Mouse (Mus musculus) ES-CJ7 (cell line): ENCODE results near the gene Gtsf1l.

Source experiments
- DNase-seq: peaks from one replicate; pipeline ENCODE4 v3.0.0; 2011; ENCODE audit warnings: low read depth, low spot score

Gtsf1l gene

DNA sequence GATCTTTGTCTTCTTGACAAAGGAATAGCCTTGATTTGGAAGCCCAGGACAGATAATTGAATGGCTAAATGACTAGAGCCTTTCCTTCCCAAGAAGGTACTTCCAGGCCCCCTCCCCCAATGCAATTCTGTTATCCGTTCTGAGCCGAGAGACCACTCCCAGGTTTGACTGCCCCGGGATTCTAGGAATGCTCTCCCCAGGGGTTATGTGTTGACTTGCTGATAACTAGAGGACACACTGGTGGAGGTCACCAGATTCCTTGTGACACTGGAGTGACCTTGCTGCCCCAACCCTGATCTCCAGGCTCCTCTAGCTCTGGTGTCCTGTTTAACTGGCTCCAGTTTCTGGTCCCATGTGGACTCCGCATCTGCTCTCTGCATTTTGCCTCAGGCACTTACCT lies 35.6 kb downstream of the Gtsf1l start:
- peak; percentile 98 for DNase-seq

DNA sequence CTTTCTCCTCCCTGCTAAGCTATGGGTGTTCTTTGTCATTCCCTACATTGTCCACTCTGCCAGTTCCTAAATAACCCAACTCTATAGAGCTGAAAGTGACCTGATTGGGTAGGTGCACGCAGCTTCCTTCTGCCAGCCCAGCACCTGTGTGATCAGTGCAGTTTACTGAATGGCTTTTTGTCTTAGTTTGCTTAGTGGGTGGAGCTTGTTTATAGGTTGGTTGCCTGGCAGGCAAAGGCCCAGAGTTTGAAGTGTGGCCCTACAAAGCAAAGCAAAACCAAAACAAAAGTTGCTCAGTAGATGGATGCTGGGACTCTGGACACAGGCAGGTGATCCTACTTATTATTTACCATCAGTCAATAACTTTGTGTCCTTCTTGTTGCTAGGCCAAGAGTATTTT lies 36.0 kb downstream of the Gtsf1l start:
- DNase-seq: peak; percentile 93

DNA sequence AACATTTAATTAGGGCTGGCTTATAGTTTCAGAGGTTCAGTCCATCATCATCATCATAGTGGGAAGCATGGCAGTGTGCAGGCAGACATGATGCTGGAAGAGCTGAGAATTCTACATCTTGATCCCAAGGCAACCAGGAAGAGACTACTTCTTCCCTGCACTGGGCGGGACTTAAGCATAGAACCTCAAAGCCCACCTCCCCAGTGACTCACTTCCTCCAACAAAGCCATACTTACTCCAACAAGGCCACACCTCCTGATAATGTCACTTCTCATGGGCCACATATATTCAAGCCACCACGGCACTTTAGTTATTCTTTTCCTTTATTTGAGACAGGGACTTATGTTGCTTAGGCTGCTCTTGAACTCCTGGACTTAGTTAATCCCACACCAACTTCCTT lies 38.5 kb downstream of the Gtsf1l start:
- peak; percentile 37 for DNase-seq

DNA sequence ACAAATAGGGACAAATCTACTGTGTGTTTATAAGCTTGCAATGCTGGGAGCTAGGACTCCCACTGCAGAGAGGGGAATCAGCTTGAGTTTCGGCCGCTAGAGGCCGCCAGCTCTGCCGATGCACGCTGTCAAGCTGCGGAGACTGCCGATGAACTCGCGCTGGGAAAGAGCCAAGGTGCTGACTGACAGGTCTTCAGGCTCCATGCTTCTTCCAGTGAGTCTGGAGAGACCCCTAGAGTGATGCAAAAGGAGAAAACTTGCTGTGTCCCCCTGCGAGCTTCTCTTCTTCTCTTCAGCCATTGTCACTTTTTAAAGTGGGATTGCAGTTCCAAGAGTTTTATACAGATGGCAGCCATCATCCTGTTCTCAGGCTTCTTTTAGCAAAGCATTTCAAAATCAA lies 39.5 kb downstream of the Gtsf1l start:
- DNase-seq: peak; percentile 86

DNA sequence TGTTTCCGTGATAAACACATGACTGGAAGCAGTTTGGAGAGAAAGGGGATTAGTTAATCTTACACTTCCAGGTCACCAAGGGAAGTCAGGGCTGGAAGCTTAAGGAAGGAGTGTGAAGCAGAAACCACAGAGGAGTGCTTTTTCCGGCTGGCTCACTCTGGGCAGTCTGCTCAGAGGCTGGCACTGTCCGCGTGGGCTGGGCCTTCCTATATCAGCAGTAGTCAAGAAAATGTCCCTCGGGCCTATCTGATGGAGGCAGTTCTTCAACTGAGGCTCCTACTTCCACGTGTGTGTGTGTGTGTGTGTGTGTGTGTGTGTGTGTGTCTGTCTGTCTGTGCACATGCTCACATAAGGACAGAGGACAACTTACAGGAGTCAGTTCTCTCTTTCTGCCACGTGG lies 47.7 kb downstream of the Gtsf1l start:
- DNase-seq: no peak
